Mouse (Mus musculus): ENCODE measurements around the gene Tardbp.

Gene Tardbp

GRCm38 (mm10) chr4:148626623-148627185 is at the start of gene Tardbp:
Gene Tardbp (minus strand): TSS chr4:148627019.
- DNase-seq (ENCODE audit: extremely low spot score), result peak; percentile 97

DNA sequence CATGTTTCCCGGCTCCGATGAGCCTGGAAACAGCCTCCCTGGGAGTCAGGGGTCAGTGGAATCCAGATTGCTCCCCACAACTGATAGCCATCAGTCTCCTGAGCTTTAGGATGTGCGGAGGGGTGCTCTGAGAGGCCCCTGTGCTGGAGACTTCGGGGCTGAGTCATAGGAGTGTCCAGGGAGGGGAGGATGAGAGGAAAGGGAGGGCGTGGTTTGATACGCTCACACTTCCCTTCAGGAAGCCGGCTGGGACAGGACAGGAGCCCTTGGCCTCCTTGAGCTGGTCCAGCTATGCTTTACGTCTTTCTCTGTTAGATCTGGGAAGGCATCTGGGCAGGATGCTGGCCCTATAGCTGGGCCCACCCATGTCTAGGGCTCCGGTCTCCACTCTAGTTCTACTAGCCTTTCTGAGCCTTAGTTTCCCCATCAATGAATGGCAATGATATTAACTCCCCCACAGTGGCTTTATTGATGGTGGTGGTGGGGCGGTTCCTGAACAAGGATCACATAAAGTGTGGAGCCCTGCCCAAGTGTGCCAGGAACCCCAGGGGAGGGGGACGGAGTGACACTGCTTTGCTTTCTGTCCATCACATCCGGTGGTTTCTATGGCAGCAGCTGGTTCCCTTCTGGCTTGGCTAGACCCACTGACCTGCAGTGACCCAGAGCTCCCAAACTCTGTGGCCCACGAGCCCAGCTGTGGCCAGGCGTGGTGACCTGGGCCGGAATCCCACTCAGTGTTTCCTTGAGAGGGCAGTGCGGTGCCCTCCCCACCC is 49.6 kb upstream of the Tardbp start:
- peak; percentile 65 for DNase-seq (ENCODE audit: extremely low spot score)

DNA sequence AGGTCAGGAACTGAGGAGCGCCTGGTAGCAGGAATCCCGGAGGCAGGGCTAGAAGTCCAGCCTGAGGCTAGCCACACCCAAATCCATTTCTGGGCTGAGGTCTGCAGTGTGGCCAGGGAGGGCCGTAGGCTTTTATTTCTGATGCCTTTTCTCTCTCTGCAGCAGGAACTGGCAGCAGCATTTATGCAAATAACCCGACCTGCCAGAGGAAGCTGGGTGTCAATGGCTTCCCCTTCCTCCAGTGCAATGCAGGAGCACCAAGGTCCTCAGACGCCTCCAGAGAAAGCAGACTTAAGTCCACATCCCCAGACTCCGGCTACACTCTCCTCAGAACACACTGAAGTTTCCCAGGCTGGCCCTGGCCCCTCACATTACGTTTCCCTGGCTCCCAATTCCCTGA is 48.2 kb upstream of the Tardbp start:
- DNase-seq (ENCODE audit: extremely low spot score), result no peak

DNA sequence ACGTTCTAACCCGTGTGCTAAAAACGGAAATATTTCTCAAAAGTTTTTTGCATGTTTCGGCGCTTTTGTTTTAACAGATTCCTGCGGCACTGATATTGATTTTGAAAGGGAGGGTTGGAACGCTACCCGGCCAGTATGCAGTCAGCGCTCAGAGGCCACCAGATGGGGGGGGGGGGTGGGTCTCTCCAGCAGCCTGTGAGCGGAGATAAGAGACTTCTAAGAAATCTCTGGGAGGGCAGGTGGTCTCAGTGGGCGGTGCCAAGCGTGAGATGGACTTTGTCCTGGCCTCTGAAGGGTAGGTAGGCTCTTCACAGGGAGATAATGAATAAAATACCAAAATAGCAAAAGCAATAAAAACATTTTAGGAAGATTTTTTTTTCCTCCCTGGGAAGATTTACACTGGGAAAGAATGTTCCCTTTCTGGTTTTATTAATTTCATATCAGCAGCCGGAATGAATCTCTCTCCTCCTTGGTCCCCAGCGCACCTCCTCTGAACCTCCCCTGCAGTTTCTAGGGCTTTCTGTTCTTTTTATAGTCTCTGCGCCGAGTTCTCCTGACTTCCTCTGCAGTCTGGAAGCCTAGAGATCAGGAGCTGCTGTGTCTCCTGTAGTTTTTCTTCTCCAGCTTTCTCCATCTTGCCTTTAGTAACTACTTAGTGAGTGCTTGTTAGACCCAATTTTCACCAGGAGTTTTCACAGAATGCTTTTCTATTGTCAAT is 44.6 kb upstream of the Tardbp start:
- DNase-seq (ENCODE audit: extremely low spot score), result no peak

- DNase-seq (ENCODE audit: extremely low spot score), result no peak
Measured at GRCm38 (mm10) chr4:148667006-148667755, 40.4 kb upstream of the Tardbp start.

- DNase-seq (ENCODE audit: extremely low spot score), result no peak
Measured at GRCm38 (mm10) chr4:148664021-148664420, 37.2 kb upstream of the Tardbp start.

DNA sequence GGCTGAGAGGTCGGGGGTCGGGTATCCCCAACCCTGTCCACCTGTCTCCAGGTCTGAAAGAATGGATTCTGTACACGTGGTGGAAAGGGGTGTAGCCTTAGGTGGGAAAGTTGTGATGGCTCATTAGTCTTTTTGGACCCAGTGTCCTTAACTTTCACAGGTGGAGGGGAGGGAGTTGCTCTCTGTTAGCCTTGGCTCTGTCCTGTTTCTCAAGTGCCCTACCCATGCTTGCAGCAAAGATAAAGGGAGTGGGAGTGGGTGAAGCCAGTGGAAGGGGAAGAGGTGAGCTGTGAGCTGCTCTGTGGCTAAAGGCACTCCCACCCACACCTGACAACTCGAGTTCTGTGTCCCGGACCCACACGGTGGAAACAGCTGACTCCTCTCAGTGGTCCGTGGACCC is 36.5 kb upstream of the Tardbp start:
- DNase-seq (ENCODE audit: extremely low spot score), result no peak

DNA sequence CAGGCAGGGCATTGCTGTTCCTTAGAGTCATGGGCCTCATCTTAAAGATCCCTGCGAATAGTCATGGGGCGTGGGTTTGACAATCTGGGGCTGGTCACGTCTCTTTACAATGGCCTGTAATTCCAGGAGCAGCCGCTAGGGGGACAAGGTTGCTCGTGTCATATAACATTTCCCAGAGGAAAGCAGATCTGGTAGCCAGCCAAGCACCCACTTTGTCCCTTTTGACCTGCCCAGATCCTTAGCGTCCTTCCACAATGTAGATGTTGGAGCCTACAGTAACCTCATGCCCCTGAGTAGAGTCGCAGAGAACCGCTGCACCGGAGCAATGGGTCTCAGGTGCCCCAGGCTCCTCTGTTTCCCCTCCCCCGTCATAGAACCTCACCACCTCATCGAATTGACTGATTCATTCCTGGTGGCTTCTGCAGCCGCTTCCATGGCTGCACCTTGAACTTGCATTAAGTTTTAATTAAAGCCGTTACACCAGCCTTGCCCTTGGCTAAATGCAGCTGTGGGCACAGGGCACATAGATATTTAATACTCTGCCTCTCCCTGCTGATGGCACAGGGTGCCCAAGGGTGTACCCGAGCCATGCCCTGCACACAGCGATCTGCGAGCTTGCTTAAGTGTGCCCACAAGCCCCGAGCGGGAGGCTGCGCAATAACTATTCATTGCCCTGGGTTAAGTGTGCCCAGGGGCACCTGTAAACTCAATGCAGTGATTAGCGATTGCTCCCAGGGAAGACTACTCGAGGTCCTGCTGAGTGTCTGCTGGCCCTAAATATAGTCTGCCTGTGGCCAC is 35.5 kb upstream of the Tardbp start:
- peak; percentile 71 for DNase-seq (ENCODE audit: extremely low spot score)

- no peak for DNase-seq (ENCODE audit: extremely low spot score)
Measured at GRCm38 (mm10) chr4:148660174-148660573, 33.4 kb upstream of the Tardbp start.

DNA sequence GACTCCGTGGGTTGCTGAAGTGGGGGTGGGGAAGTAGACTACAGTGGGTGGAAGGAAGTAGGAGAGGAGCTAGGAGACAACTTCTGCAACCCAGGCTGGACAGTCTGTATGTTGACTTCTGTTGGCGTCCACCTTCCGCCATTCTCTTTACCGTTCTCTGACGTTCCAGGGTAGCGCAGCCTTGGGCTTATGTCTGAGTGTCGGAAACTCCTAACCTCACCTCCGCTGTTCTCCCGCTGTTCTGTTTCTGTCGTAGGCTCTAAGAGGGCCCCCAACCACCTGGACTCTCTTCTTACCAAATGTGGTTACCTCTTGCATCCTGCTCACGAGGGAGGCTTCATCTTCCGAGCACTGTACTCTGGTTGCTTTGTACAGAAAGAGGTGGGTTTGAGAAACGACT is 31.0 kb upstream of the Tardbp start:
- no peak for DNase-seq (ENCODE audit: extremely low spot score)

DNA sequence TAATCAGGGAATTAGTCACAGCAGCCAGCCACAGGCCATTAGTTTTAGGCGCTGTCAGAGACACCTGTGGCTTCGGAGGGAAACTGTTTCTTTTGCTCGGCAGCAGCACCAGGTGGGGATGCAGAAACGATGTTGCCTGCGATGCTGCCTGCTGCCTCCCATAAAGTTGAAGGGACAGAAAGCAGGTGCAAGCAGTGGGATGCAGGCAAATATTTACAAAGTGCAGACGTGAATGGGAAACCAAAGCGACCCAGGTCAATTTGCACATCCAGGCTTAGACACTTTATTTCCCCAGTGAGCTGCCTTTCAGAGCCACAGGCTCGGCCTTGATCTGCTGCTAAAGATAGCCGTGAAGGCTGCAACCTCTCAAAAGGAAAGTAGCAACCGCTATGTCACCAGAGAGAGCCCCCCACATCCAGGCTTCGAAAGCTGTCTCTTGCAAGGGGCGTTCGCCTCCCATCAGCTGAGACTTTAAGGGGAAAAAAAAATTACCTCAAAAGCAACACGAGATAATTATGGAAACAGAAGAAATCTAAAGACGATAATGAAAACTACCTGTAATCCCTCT is 30.0 kb upstream of the Tardbp start:
- DNase-seq (ENCODE audit: extremely low spot score), result no peak

- peak; percentile 38 for DNase-seq (ENCODE audit: extremely low spot score)
Measured at GRCm38 (mm10) chr4:148654701-148655398, 28.0 kb upstream of the Tardbp start.

GRCm38 (mm10) chr4:148651045-148651444 is 24.2 kb upstream of the Tardbp start:
- peak; percentile 26 for DNase-seq (ENCODE audit: extremely low spot score)

DNA sequence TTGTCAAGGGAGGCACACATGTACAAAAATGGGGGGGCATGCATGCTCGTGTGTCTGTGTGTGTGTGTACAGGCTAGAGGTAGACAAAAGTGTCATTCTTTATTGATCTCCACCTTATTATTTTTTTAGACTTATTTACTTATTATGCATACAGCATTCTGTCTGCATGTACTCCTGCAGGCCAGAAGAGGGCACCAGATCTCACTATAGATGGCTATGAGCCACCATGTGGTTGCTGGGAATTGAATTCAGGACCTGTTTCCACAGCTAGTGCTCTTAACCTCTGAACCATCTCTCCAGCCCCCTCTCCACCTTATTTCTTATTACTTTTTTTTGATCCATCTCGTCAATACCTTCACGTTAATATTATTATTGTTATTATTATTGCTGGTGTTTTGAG is 22.5 kb upstream of the Tardbp start:
- DNase-seq (ENCODE audit: extremely low spot score), result no peak

GRCm38 (mm10) chr4:148646616-148647015 is 19.8 kb upstream of the Tardbp start:
- DNase-seq (ENCODE audit: extremely low spot score), result no peak

- no peak for DNase-seq (ENCODE audit: extremely low spot score)
Measured at GRCm38 (mm10) chr4:148644926-148645325, 18.1 kb upstream of the Tardbp start.

DNA sequence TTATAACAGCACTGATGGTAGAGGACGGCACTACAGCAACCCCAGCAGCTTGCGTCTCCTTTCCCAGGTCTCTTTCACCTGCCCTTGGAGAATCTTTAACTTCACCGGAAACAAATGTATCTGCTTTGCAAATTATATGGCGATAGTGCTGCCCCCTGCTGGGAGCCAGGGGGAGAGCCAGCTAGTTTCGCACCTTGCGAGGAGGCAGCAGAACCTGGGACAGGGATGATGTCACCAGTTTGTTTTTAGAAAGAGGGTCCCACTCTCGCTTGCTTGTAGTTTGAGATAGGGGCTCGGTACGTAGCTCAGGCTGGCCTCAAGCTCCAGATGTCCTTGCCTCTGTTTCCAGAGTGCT is 17.3 kb upstream of the Tardbp start:
- peak; percentile 69 for DNase-seq (ENCODE audit: extremely low spot score)

- no peak for DNase-seq (ENCODE audit: extremely low spot score)
Measured at GRCm38 (mm10) chr4:148643291-148644156, 16.7 kb upstream of the Tardbp start, which contains the start of gene Gm572. Gene Gm572 (plus strand): TSS chr4:148643317.

DNA sequence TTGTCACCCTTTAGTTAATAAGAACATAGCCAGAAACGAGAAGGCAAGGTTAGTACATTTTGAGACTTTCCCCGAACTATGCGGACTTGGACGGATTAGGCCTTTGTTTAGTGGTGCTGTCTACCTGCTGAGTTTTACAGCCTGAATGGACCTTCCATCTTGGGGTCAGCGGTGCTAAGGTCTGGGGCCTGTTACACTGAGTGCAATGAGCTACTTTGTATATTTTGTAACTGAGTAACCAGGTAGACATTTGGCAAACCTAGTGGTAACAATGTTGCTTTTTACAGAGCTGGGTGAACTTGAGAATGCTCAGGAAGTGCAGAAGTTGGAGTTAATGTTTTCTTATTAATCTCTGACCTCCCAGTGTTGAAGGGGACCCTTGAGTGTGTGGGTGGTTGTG is 14.3 kb upstream of the Tardbp start:
- no peak for DNase-seq (ENCODE audit: extremely low spot score)

Data from embryo, embryonic 9.5 days (tissue).